Mouse (Mus musculus) left cerebral cortex, postnatal 4 days (tissue): ENCODE measurements around the gene 4933412E24Rik. TPM values are rescaled to one million over a fixed set of nuclear protein-coding genes. Genes with fewer than 3 reads are reported as not detected.

Experiments
- DNase-seq: peaks from one replicate; pipeline ENCODE4 v3.0.0-alpha.2; 2022
- intact Hi-C: fragments of 180-260 bp; cut with DNase I; formaldehyde crosslinking; loops from one replicate; pipeline ENCODE4 v1.15.1; 2025
- total RNA-seq, 2 experiments: library from RNA; stranded (reverse); gene quantifications; 2 replicates each; pipeline ENCODE4 v1.2.3; 2021

Gene 4933412E24Rik
- total RNA-seq = not detected

DNA sequence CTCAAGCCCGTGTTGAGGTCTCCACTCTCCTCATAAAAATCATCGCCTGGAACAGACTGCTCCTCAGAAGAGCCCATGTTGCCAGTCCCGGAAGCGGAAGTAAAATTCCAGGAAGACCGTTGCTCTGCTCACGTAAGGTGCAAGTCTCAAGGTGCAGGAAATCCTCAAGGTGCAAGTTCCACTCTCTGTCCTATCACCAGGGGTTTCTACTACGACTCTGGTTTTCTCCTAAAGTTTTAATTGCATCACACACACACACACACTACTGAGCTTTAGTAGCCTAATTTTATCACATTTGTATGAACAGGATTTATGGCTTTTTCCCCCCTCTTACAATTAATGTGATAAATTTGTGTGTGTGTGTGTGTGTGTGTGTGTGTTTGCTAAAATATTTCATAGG, at the start of gene 4933412E24Rik:
Gene 4933412E24Rik, minus strand, starts transcription at position 101 of the 400 bp plus-strand sequence.
- intact Hi-C loops = no loop called here

DNA sequence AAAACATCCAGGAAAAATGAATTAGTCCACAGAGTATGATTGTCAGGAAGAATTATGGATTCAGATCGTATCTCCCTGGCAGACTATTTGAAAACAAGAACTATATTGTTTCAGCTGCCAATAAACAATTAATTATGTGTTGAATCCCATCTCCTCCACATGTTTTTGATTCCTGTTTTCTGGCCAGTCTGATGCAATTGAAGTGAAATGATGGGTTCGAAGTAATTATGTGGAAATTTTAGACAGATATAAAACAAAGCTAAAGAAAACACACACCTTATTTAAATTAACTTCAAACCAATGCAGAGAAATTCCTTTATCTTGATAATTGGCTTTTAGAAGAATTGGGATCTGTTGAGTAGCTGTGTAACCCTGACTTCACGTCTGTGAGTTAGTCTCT, 14.3 kb upstream of the 4933412E24Rik start:
- no peak for DNase-seq
- intact Hi-C loops = no loop called here

More for the DNA sequence above, at the start of gene 4933412E24Rik:
- DNase-seq = no peak

- DNase-seq = peak; percentile 3
- intact Hi-C loops = no loop called here
These were observed 4.8 kb upstream of the 4933412E24Rik start for GRCm38 (mm10) chr15:60021256-60021655.

- DNase-seq = no peak
- intact Hi-C loops = no loop called here
These were observed 6.2 kb downstream of the 4933412E24Rik start for GRCm38 (mm10) chr15:60010199-60010598.

DNA sequence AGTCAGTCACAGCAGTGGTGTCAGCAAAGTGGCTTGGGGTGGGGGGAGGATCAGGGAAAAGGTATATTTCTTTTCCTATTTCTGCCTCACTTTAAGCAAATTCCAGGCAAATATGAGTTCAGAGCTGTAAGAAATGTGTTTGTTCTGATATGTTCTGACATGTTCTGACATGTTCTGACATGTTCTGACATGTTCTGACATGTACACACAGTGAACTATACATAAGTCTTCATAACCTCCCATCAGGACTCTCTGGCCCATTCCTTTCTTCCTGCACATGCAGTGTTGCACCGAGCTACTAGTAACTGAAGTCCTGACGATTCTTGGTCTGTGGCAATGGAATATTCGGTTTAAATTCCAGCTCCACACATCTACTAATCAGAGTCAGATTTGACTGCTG, 6.8 kb downstream of the 4933412E24Rik start:
- intact Hi-C loops = no loop called here
- DNase-seq = no peak

- no peak for DNase-seq
- intact Hi-C loops = no loop called here
These were observed 32.6 kb downstream of the 4933412E24Rik start for GRCm38 (mm10) chr15:59983777-59984176.

DNA sequence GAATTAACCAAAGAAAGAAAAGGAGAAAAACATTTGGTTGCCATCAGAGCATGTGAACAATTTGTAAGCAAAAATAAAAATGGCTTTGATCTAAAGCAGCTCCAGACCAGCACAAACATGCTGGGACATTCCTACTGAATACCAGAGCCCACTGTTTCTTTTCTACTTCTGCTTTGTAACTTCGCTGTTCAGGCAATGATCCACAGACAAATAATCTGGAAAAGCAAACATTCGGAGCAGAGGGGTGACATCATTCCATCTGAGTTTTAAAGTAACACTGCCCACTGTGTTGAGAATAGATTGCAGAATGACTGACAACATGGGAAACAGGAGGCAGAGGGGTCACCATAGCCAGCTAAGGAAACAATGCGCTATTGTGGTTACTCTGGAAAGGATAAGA, 41.1 kb downstream of the 4933412E24Rik start:
- DNase-seq = no peak
- intact Hi-C loops = no loop called here

- no peak for DNase-seq
- intact Hi-C loops = no loop called here
These were observed 41.8 kb downstream of the 4933412E24Rik start for GRCm38 (mm10) chr15:59974584-59974983.

GRCm38 (mm10) chr15:59973651-59974519, 42.5 kb downstream of the 4933412E24Rik start:
- DNase-seq = no peak
- intact Hi-C loops = no loop called here
